Mouse (Mus musculus) kidney, embryonic 16.5 days (tissue): ENCODE data around the gene Dhrs7. TPM values are rescaled to one million over a fixed set of nuclear protein-coding genes. Genes with fewer than 3 reads are reported as not detected.
"Not testable (repeated sequence)": the region's sequence is repeated elsewhere in the genome, so short reads cannot be mapped to it uniquely, and the experiment has no call there.

Source experiments
- ATAC-seq: fragments of 200-750 bp; cut with Nextera tagmentation; 2 replicates; pipeline ENCODE4 v1.8.0; 2017; ENCODE audit warnings: moderate TSS enrichment; ENCODE audit not compliant: low FRiP score, low TSS enrichment
- H3K27ac ChIP-seq: fragments of 300-500 bp; sonication (generic); 2 replicates; pipeline ENCODE4 v1.5.1; 2014; ENCODE audit warnings: low read length
- H3K27me3 ChIP-seq: fragments of 300-500 bp; sonication (generic); 2 replicates; pipeline ENCODE4 v1.6.1; 2014; ENCODE audit warnings: low read length, control low read depth, mixed read lengths; ENCODE audit not compliant: insufficient read depth
- H3K36me3 ChIP-seq: fragments of 300-500 bp; sonication (generic); 2 replicates; pipeline ENCODE4 v1.6.1; 2014; ENCODE audit warnings: low read length, control low read depth, mixed read lengths; ENCODE audit not compliant: insufficient read depth
- H3K4me1 ChIP-seq: fragments of 300-500 bp; sonication (generic); 2 replicates; pipeline ENCODE4 v1.6.1; 2014; ENCODE audit warnings: low read length, control low read depth, mixed read lengths; ENCODE audit not compliant: insufficient read depth
- H3K4me2 ChIP-seq: fragments of 300-500 bp; sonication (generic); replicated peaks from 2 replicates; pipeline ENCODE4 v1.6.1; 2014; ENCODE audit warnings: low read depth, low read length
- H3K4me3 ChIP-seq: fragments of 300-500 bp; sonication (generic); 2 replicates; pipeline ENCODE4 v1.5.1; 2014; ENCODE audit warnings: mild to moderate bottlenecking, low read length
- H3K9ac ChIP-seq: fragments of 300-500 bp; sonication (generic); replicated peaks from 2 replicates; pipeline ENCODE4 v1.6.1; 2014; ENCODE audit warnings: low read length
- H3K9me3 ChIP-seq: fragments of 300-500 bp; sonication (generic); 2 replicates; pipeline ENCODE4 v1.6.1; 2016; ENCODE audit warnings: low read length, control low read depth
- WGBS: fragments of 180-500 bp; shearing (Covaris S2); extraction: QIAGEN DNeasy Blood & Tissue Kit; methylation state at CpG from one replicate; pipeline ENCODE4 v1.1.7; 2014; 5-methylcytosine and 5-hydroxymethylcytosine counted together
- polyA plus RNA-seq: library from polyadenylated mRNA; unstranded; fragments of >200 nt; fragmentation: Nextera tagmentation; extraction: Ambion mirVana; gene quantifications from 2 replicates; pipeline ENCODE4 v1.2.1, GENCODE M21; 2015

The Dhrs7 gene
- polyA plus RNA-seq = 12.1 and 13.7 TPM in 2 replicates

- 0 out of 2 replicates have a peak, but pooled peaks cover 7% of the 10 kb centered on the region for H3K9me3 ChIP-seq
- peak within 1 kb of the TSS; percentile 71 for H3K9ac ChIP-seq
- H3K27me3 ChIP-seq = no peaks in the 10 kb centered on the region
- WGBS = 1% methylated on average over 32 of the region's 33 CpGs
- H3K27ac ChIP-seq = peak within 1 kb of the TSS; percentile 56; the same call in 1 of the 2 replicates
- H3K4me1 ChIP-seq = peaks cover 5% of the 10 kb centered on the region; the same call in 1 of the 2 replicates
- ATAC-seq = peak; percentile 94
- H3K4me2 ChIP-seq = peak within 1 kb of the TSS; percentile 93
- H3K4me3 ChIP-seq = peak within 1 kb of the TSS; percentile 74
- no peaks in the 10 kb centered on the region for H3K36me3 ChIP-seq
Measured at GRCm38 (mm10) chr12:72664735-72665337, at the start of gene Dhrs7. Dhrs7 (minus strand) TSS chr12:72664909.

DNA sequence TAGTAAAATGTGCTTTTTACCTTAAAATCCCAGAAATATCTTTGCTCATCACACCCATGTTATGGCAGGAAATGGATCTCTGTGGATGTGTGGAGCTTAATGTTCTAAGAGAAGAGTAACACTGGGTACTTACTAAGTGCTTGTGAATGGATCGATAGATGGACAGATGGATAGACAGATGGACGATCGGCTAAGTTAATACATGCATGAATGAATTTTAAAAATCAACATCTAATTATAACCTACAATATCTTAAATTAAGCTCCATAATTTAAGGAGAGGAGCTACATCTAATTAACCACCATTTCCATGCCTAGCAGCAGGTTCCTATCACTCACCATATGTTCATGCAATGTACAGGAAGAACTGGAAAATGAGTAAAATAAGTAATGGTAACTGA is 45.3 kb upstream of the Dhrs7 start:
- peaks cover 4% of the 10 kb centered on the region; the same call in 1 of the 2 replicates for H3K9me3 ChIP-seq
- H3K4me2 ChIP-seq = no peak overlapping the region
- H3K27ac ChIP-seq = no peak overlapping the region
- no peaks in the 10 kb centered on the region for H3K4me1 ChIP-seq
- no peak overlapping the region for H3K9ac ChIP-seq
- 94% methylated on average over 3 of the region's 3 CpGs for WGBS
- H3K36me3 ChIP-seq = no peaks in the 10 kb centered on the region
- ATAC-seq = no peak
- H3K27me3 ChIP-seq = no peaks in the 10 kb centered on the region
- no peak overlapping the region for H3K4me3 ChIP-seq

GRCm38 (mm10) chr12:72704068-72704467 is 39.4 kb upstream of the Dhrs7 start:
- no peak overlapping the region for H3K27ac ChIP-seq
- H3K9me3 ChIP-seq = no peaks in the 10 kb centered on the region
- no peak overlapping the region for H3K4me2 ChIP-seq
- 0 out of 2 replicates have a peak, but pooled peaks cover 3% of the 10 kb centered on the region for H3K4me1 ChIP-seq
- ATAC-seq = no peak
- no peaks in the 10 kb centered on the region for H3K27me3 ChIP-seq
- WGBS = 90% methylated on average over 4 of the region's 4 CpGs
- no peak overlapping the region for H3K9ac ChIP-seq
- no peak overlapping the region for H3K4me3 ChIP-seq
- no peaks in the 10 kb centered on the region for H3K36me3 ChIP-seq

DNA sequence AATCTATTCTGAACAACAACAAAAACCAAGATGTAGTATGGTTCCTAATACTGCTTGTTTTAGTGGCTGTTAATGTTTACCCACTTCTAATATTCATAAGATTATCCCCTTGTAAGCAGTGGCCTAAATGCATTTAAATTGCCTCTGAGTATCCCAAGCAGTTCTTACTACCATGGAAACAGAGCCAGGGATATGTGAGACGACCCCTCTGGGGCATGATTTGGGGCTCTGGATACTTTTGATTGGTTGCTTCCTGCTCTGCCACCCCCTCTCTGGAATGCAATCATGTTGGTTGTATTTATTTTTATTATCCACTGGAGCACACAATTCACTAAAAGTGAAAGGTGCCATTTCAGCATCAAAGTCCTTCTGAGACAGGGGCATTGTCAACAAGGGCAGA is 35.3 kb upstream of the Dhrs7 start:
- Histone ChIP-seq H3K9ac (no peak overlapping the region), H3K4me1 (0 out of 2 replicates have a peak, but pooled peaks cover 3% of the 10 kb centered on the region), H3K27me3 (no peaks in the 10 kb centered on the region), H3K4me2 (no peak overlapping the region), H3K4me3 (no peak overlapping the region), H3K27ac (no peak overlapping the region), H3K36me3 (no peaks in the 10 kb centered on the region), H3K9me3 (no peaks in the 10 kb centered on the region)
- no peak for ATAC-seq
- WGBS = 21% methylated on average over 1 of the region's 1 CpGs

GRCm38 (mm10) chr12:72694901-72695463 is 30.3 kb upstream of the Dhrs7 start:
- WGBS = 43% methylated on average over 9 of the region's 9 CpGs
- Histone ChIP-seq H3K27ac (no peak overlapping the region), H3K9ac (no peak overlapping the region), H3K4me1 (0 out of 2 replicates have a peak, but pooled peaks cover under 1% of the 10 kb centered on the region), H3K9me3 (no peaks in the 10 kb centered on the region), H3K27me3 (no peaks in the 10 kb centered on the region), H3K36me3 (no peaks in the 10 kb centered on the region), H3K4me2 (no peak overlapping the region), H3K4me3 (no peak overlapping the region)
- ATAC-seq = no peak

GRCm38 (mm10) chr12:72694438-72694837 is 29.7 kb upstream of the Dhrs7 start:
- no peak for ATAC-seq
- no peaks in the 10 kb centered on the region for H3K36me3 ChIP-seq
- no peaks in the 10 kb centered on the region for H3K4me1 ChIP-seq
- H3K9me3 ChIP-seq = no peaks in the 10 kb centered on the region
- H3K9ac ChIP-seq = no peak overlapping the region
- 57% methylated on average over 12 of the region's 12 CpGs for WGBS
- no peaks in the 10 kb centered on the region for H3K27me3 ChIP-seq
- H3K27ac ChIP-seq = no peak overlapping the region
- no peak overlapping the region for H3K4me3 ChIP-seq
- no peak overlapping the region for H3K4me2 ChIP-seq

- no peaks in the 10 kb centered on the region for H3K36me3 ChIP-seq
- H3K9ac ChIP-seq = no peak overlapping the region
- 54% methylated on average over 6 of the region's 6 CpGs for WGBS
- H3K9me3 ChIP-seq = no peaks in the 10 kb centered on the region
- H3K4me2 ChIP-seq = no peak overlapping the region; the same call in 1 of the 2 replicates
- H3K27ac ChIP-seq = no peak overlapping the region
- H3K27me3 ChIP-seq = no peaks in the 10 kb centered on the region
- no peak overlapping the region for H3K4me3 ChIP-seq
- ATAC-seq = no peak
- H3K4me1 ChIP-seq = no peaks in the 10 kb centered on the region
Measured at GRCm38 (mm10) chr12:72693895-72694294, 29.2 kb upstream of the Dhrs7 start.

DNA sequence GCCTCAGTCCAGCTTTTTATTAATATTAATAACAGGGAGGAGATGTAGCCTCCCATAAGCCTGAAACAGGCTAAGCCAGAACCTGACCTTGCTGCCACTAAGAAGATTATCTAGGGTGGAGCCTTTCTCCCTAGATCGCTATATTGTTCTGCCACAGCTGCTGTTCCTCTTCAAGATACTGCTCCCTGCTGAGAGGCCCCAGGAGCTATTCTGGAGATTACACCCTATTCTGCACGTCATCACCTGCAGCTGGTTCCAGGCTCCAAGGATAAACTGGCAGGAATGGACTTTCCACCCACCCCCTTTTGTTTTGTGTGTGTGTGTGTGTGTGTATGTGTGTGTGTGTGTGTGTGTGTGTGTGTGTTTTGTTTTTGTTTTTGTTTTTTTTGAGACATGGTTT is 23.6 kb upstream of the Dhrs7 start:
- ATAC-seq, H3K36me3 ChIP-seq, H3K27ac ChIP-seq, H3K4me3 ChIP-seq, H3K4me1 ChIP-seq, H3K9me3 ChIP-seq, H3K4me2 ChIP-seq, H3K9ac ChIP-seq, H3K27me3 ChIP-seq: not testable (repeated sequence)
- WGBS = 64% methylated on average over 2 of the region's 2 CpGs

DNA sequence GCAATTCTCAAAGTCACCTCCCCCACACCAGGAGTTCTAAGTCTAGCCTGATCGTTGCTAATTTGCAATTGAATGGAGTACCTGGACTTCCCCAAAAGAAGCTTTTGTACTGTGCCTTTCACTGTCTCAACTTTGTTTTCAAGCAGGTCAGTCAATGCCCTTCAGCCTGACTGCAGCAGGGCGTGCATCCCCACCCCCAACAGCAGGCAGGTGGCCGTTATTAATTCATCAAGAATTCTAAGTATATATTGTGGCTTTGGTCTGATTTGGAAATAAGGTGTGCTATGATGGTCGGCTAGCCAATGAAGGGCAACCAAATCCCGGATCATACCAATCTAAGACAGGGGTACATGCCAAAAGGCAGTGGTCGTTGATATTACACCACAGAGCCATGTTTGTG is 23.0 kb upstream of the Dhrs7 start:
- WGBS = 39% methylated on average over 6 of the region's 6 CpGs
- H3K27me3 ChIP-seq, ATAC-seq, H3K36me3 ChIP-seq, H3K27ac ChIP-seq, H3K4me3 ChIP-seq, H3K4me1 ChIP-seq, H3K9ac ChIP-seq, H3K9me3 ChIP-seq, H3K4me2 ChIP-seq: not testable (repeated sequence)

- not testable (repeated sequence) for H3K27me3 ChIP-seq, H3K27ac ChIP-seq, H3K36me3 ChIP-seq, H3K4me3 ChIP-seq, H3K9me3 ChIP-seq, H3K9ac ChIP-seq, ATAC-seq, H3K4me2 ChIP-seq, H3K4me1 ChIP-seq
- 78% methylated on average over 4 of the region's 4 CpGs for WGBS
Measured at GRCm38 (mm10) chr12:72686566-72686965, 21.9 kb upstream of the Dhrs7 start.
